Mouse (Mus musculus): ENCODE measurements at regions not wholly inside any gene's neighbourhood (a gene's known extent, or its start where the extent isn't known, plus 50 kb on each side); places are given as distances from the start of the nearest gene placed in this dataset.

- H3K9ac ChIP-seq (ENCODE audit: low read depth, poor library complexity, severe bottlenecking): no peak overlapping the region
- no peaks in the 10 kb centered on the region for H3K4me1 ChIP-seq (ENCODE audit: control insufficient read depth, insufficient read depth, low read length)
Observed at GRCm38 (mm10) chr6:50008074-50008473, 102.0 kb upstream of the Mpp6 start.

GRCm38 (mm10) chr6:50008869-50009268 lies 101.2 kb upstream of the Mpp6 start:
- Histone ChIP-seq H3K4me1 (ENCODE audit: control insufficient read depth, insufficient read depth, low read length) (no peaks in the 10 kb centered on the region), H3K4me3 (ENCODE audit: low read depth, low read length) (no peak overlapping the region), H3K27ac (ENCODE audit: insufficient read depth, low read length) (no peak overlapping the region), H3K9me3 (replicated peaks; ENCODE audit: control insufficient read depth, insufficient read depth, low read length, poor library complexity, severe bottlenecking) (no peaks in the 10 kb centered on the region), H3K9ac (ENCODE audit: low read depth, poor library complexity, severe bottlenecking) (no peak overlapping the region), H3K27me3 (ENCODE audit: control insufficient read depth, insufficient read depth, low read length, poor library complexity, severe bottlenecking) (no peaks in the 10 kb centered on the region), H3K36me3 (ENCODE audit: control insufficient read depth, insufficient read depth, low read length, poor library complexity, severe bottlenecking) (no peaks in the 10 kb centered on the region)
- no peak for TF ChIP-seq CTCF (IDR thresholded peaks at IDR 0.05; ENCODE audit: low read depth, low read length)
- no peak for TF ChIP-seq EP300 (IDR thresholded peaks at IDR 0.05; ENCODE audit: insufficient read depth, low read depth, low read length)
- TF ChIP-seq POLR2A (IDR thresholded peaks at IDR 0.05; ENCODE audit: insufficient read depth, low read length): no peak

More at GRCm38 (mm10) chr6:50008074-50008473, 102.0 kb upstream of the Mpp6 start:
- Histone ChIP-seq H3K27me3 (ENCODE audit: control insufficient read depth, insufficient read depth, low read length, poor library complexity, severe bottlenecking) (no peaks in the 10 kb centered on the region), H3K36me3 (ENCODE audit: control insufficient read depth, insufficient read depth, low read length, poor library complexity, severe bottlenecking) (no peaks in the 10 kb centered on the region), H3K4me3 (ENCODE audit: low read depth, low read length) (no peak overlapping the region), H3K27ac (ENCODE audit: insufficient read depth, low read length) (no peak overlapping the region), H3K9me3 (replicated peaks; ENCODE audit: control insufficient read depth, insufficient read depth, low read length, poor library complexity, severe bottlenecking) (no peaks in the 10 kb centered on the region)
- TF ChIP-seq CTCF (IDR thresholded peaks at IDR 0.05; ENCODE audit: low read depth, low read length) (no peak), POLR2A (IDR thresholded peaks at IDR 0.05; ENCODE audit: insufficient read depth, low read length) (no peak), EP300 (IDR thresholded peaks at IDR 0.05; ENCODE audit: insufficient read depth, low read depth, low read length) (no peak)

GRCm38 (mm10) chr6:50009339-50009738 lies 100.7 kb upstream of the Mpp6 start:
- H3K9me3 ChIP-seq (replicated peaks; ENCODE audit: control insufficient read depth, insufficient read depth, low read length, poor library complexity, severe bottlenecking): no peaks in the 10 kb centered on the region
- H3K27ac ChIP-seq (ENCODE audit: insufficient read depth, low read length): no peak overlapping the region
- H3K4me3 ChIP-seq (ENCODE audit: low read depth, low read length): no peak overlapping the region
- no peaks in the 10 kb centered on the region for H3K36me3 ChIP-seq (ENCODE audit: control insufficient read depth, insufficient read depth, low read length, poor library complexity, severe bottlenecking)
- H3K4me1 ChIP-seq (ENCODE audit: control insufficient read depth, insufficient read depth, low read length): no peaks in the 10 kb centered on the region
- no peak overlapping the region for H3K9ac ChIP-seq (ENCODE audit: low read depth, poor library complexity, severe bottlenecking)
- no peak for TF ChIP-seq EP300 (IDR thresholded peaks at IDR 0.05; ENCODE audit: insufficient read depth, low read depth, low read length)
- no peak for TF ChIP-seq CTCF (IDR thresholded peaks at IDR 0.05; ENCODE audit: low read depth, low read length)
- TF ChIP-seq POLR2A (IDR thresholded peaks at IDR 0.05; ENCODE audit: insufficient read depth, low read length): no peak
- no peaks in the 10 kb centered on the region for H3K27me3 ChIP-seq (ENCODE audit: control insufficient read depth, insufficient read depth, low read length, poor library complexity, severe bottlenecking)

GRCm38 (mm10) chr6:50009856-50010255 lies 100.2 kb upstream of the Mpp6 start:
- Histone ChIP-seq H3K9me3 (replicated peaks; ENCODE audit: control insufficient read depth, insufficient read depth, low read length, poor library complexity, severe bottlenecking) (no peaks in the 10 kb centered on the region), H3K27ac (ENCODE audit: insufficient read depth, low read length) (no peak overlapping the region), H3K4me1 (ENCODE audit: control insufficient read depth, insufficient read depth, low read length) (no peaks in the 10 kb centered on the region), H3K27me3 (ENCODE audit: control insufficient read depth, insufficient read depth, low read length, poor library complexity, severe bottlenecking) (no peaks in the 10 kb centered on the region), H3K9ac (ENCODE audit: low read depth, poor library complexity, severe bottlenecking) (no peak overlapping the region), H3K36me3 (ENCODE audit: control insufficient read depth, insufficient read depth, low read length, poor library complexity, severe bottlenecking) (no peaks in the 10 kb centered on the region), H3K4me3 (ENCODE audit: low read depth, low read length) (no peak overlapping the region)
- no peak for TF ChIP-seq EP300 (IDR thresholded peaks at IDR 0.05; ENCODE audit: insufficient read depth, low read depth, low read length)

- no peak overlapping the region for H3K9ac ChIP-seq (ENCODE audit: low read depth, poor library complexity, severe bottlenecking)
- H3K4me1 ChIP-seq (ENCODE audit: control insufficient read depth, insufficient read depth, low read length): no peaks in the 10 kb centered on the region
- no peaks in the 10 kb centered on the region for H3K9me3 ChIP-seq (replicated peaks; ENCODE audit: control insufficient read depth, insufficient read depth, low read length, poor library complexity, severe bottlenecking)
- no peaks in the 10 kb centered on the region for H3K27me3 ChIP-seq (ENCODE audit: control insufficient read depth, insufficient read depth, low read length, poor library complexity, severe bottlenecking)
- no peak overlapping the region for H3K27ac ChIP-seq (ENCODE audit: insufficient read depth, low read length)
- no peaks in the 10 kb centered on the region for H3K36me3 ChIP-seq (ENCODE audit: control insufficient read depth, insufficient read depth, low read length, poor library complexity, severe bottlenecking)
- H3K4me3 ChIP-seq (ENCODE audit: low read depth, low read length): no peak overlapping the region
- TF ChIP-seq CTCF (IDR thresholded peaks at IDR 0.05; ENCODE audit: low read depth, low read length) (no peak), POLR2A (IDR thresholded peaks at IDR 0.05; ENCODE audit: insufficient read depth, low read length) (no peak), EP300 (IDR thresholded peaks at IDR 0.05; ENCODE audit: insufficient read depth, low read depth, low read length) (no peak)
Observed at GRCm38 (mm10) chr6:50011071-50011470, 99.0 kb upstream of the Mpp6 start.

GRCm38 (mm10) chr6:50011746-50012453 lies 98.1 kb upstream of the Mpp6 start:
- no peaks in the 10 kb centered on the region for H3K27me3 ChIP-seq (ENCODE audit: control insufficient read depth, insufficient read depth, low read length, poor library complexity, severe bottlenecking)
- no peak overlapping the region for H3K4me3 ChIP-seq (ENCODE audit: low read depth, low read length)
- no peaks in the 10 kb centered on the region for H3K4me1 ChIP-seq (ENCODE audit: control insufficient read depth, insufficient read depth, low read length)
- no peaks in the 10 kb centered on the region for H3K36me3 ChIP-seq (ENCODE audit: control insufficient read depth, insufficient read depth, low read length, poor library complexity, severe bottlenecking)
- H3K9me3 ChIP-seq (replicated peaks; ENCODE audit: control insufficient read depth, insufficient read depth, low read length, poor library complexity, severe bottlenecking): no peaks in the 10 kb centered on the region
- no peak overlapping the region for H3K9ac ChIP-seq (ENCODE audit: low read depth, poor library complexity, severe bottlenecking)
- no peak overlapping the region for H3K27ac ChIP-seq (ENCODE audit: insufficient read depth, low read length)
- TF ChIP-seq POLR2A (IDR thresholded peaks at IDR 0.05; ENCODE audit: insufficient read depth, low read length) (no peak), CTCF (IDR thresholded peaks at IDR 0.05; ENCODE audit: low read depth, low read length) (no peak), EP300 (IDR thresholded peaks at IDR 0.05; ENCODE audit: insufficient read depth, low read depth, low read length) (no peak)

All from ES-Bruce4 (cell line).